Mouse (Mus musculus): ENCODE data around the gene Gpm6a.

DNA sequence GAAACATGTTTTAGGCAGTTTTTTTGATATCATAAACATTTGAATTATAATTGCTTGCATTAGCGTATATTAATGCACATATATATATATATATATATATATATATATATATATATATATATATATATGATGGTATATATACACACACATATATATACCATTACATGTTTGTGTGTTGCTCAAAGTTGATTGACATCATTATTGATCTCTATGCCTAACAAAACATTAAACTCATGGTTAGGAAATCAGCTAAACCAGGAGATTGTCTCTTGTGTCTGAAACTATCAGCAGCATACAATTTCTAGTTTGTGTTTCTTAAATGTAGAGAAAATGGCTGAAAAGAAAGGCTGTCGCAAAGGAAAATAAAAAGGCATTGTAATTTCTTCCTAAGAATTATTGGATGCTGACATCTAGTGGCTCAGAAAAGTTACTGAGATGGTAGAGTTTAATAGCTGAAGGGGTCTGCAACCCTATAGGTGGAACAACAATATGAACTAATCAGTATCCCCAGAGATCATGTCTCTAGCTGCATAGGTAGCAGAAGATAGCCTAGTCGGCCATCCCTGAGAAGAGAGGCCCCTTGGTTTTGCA lies 149.3 kb downstream of the Gpm6a start:
- TF ChIP-seq EP300 (IDR thresholded peaks at IDR 0.05; ENCODE audit: low read depth) (no peak), CTCF (IDR thresholded peaks at IDR 0.05; ENCODE audit: low read depth) (0 out of 2 replicates have a peak, but pooled peaks have one; percentile 3)

Data from liver, postnatal 0 days (tissue).